Mouse (Mus musculus) midbrain, embryonic 11.5 days (tissue): ENCODE measurements at regions not wholly inside any gene's neighbourhood (a gene's known extent, or its start where the extent isn't known, plus 50 kb on each side); places are given as distances from the start of the nearest gene placed in this dataset.
"Not testable (repeated sequence)": the region's sequence is repeated elsewhere in the genome, so short reads cannot be mapped to it uniquely, and the experiment has no call there.

Experiments used
- ATAC-seq: fragments of 200-750 bp; cut with Nextera tagmentation; 2 replicates; pipeline ENCODE4 v1.8.0; 2017; ENCODE audit warnings: moderate TSS enrichment, moderate library complexity; ENCODE audit not compliant: low FRiP score
- DNase-seq: peaks from one replicate; pipeline ENCODE4 v3.0.0; 2015; ENCODE audit warnings: low spot score; ENCODE audit errors: missing footprints
- H3K27ac ChIP-seq: fragments of 300-500 bp; sonication (generic); 2 replicates; pipeline ENCODE4 v1.5.1; 2014; ENCODE audit warnings: low read depth, low read length
- H3K27me3 ChIP-seq: fragments of 300-500 bp; sonication (generic); 2 replicates; pipeline ENCODE4 v1.6.1; 2014; ENCODE audit warnings: mild to moderate bottlenecking, low read length, moderate library complexity, mixed read lengths; ENCODE audit not compliant: control insufficient read depth, insufficient read depth
- H3K36me3 ChIP-seq: fragments of 300-500 bp; sonication (generic); 2 replicates; pipeline ENCODE4 v1.6.1; 2014; ENCODE audit warnings: mild to moderate bottlenecking, low read length, moderate library complexity, mixed read lengths; ENCODE audit not compliant: control insufficient read depth, insufficient read depth
- H3K4me1 ChIP-seq: fragments of 300-500 bp; sonication (generic); 2 replicates; pipeline ENCODE4 v1.6.1; 2014; ENCODE audit warnings: low read length; ENCODE audit not compliant: control insufficient read depth, insufficient read depth
- H3K4me2 ChIP-seq: fragments of 300-500 bp; sonication (generic); 2 replicates; pipeline ENCODE4 v1.6.1; 2014; ENCODE audit warnings: mild to moderate bottlenecking, moderate library complexity
- H3K4me3 ChIP-seq: fragments of 300-500 bp; sonication (generic); 2 replicates; pipeline ENCODE4 v1.5.1; 2014; ENCODE audit warnings: low read depth, low read length
- H3K9ac ChIP-seq: fragments of 300-500 bp; sonication (generic); 2 replicates; pipeline ENCODE4 v1.6.1; 2014; ENCODE audit warnings: low read length
- H3K9me3 ChIP-seq: fragments of 300-500 bp; sonication (generic); 2 replicates; pipeline ENCODE4 v1.6.1; 2016; ENCODE audit warnings: low read length; ENCODE audit not compliant: control insufficient read depth
- WGBS: fragments of 180-500 bp; shearing (Covaris S2); extraction: QIAGEN DNeasy Blood & Tissue Kit; methylation state at CpG from one replicate; pipeline ENCODE4 v1.1.7; 2014; 5-methylcytosine and 5-hydroxymethylcytosine counted together

- Histone ChIP-seq H3K4me3 (no peak overlapping the region), H3K27me3 (no peaks in the 10 kb centered on the region), H3K4me2 (no peak overlapping the region), H3K9me3 (no peaks in the 10 kb centered on the region), H3K4me1 (no peaks in the 10 kb centered on the region), H3K36me3 (no peaks in the 10 kb centered on the region), H3K27ac (no peak overlapping the region), H3K9ac (no peak overlapping the region)
- ATAC-seq = no peak
- DNase-seq = no peak
These were observed 177.4 kb downstream of the Phf3 start for GRCm38 (mm10) chr1:30696342-30696741.

GRCm38 (mm10) chr1:30685318-30685717, 188.4 kb downstream of the Phf3 start:
- ATAC-seq = no peak
- 86% methylated on average over 3 of the region's 3 CpGs for WGBS
- no peaks in the 10 kb centered on the region for H3K9me3 ChIP-seq
- no peak overlapping the region for H3K27ac ChIP-seq
- H3K4me2 ChIP-seq = no peak overlapping the region
- DNase-seq = no peak
- H3K27me3 ChIP-seq = no peaks in the 10 kb centered on the region
- no peaks in the 10 kb centered on the region for H3K36me3 ChIP-seq
- H3K4me1 ChIP-seq = no peaks in the 10 kb centered on the region
- H3K9ac ChIP-seq = no peak overlapping the region
- H3K4me3 ChIP-seq = no peak overlapping the region

GRCm38 (mm10) chr1:30683889-30684288, 189.8 kb downstream of the Phf3 start:
- H3K9ac ChIP-seq = no peak overlapping the region
- H3K4me3 ChIP-seq = no peak overlapping the region
- H3K27ac ChIP-seq = no peak overlapping the region
- H3K4me2 ChIP-seq = no peak overlapping the region
- 61% methylated on average over 2 of the region's 2 CpGs for WGBS
- no peaks in the 10 kb centered on the region for H3K36me3 ChIP-seq
- no peaks in the 10 kb centered on the region for H3K4me1 ChIP-seq
- DNase-seq (peak; percentile 64), ATAC-seq (peak; percentile 70)
- H3K9me3 ChIP-seq = no peaks in the 10 kb centered on the region
- no peaks in the 10 kb centered on the region for H3K27me3 ChIP-seq

DNA sequence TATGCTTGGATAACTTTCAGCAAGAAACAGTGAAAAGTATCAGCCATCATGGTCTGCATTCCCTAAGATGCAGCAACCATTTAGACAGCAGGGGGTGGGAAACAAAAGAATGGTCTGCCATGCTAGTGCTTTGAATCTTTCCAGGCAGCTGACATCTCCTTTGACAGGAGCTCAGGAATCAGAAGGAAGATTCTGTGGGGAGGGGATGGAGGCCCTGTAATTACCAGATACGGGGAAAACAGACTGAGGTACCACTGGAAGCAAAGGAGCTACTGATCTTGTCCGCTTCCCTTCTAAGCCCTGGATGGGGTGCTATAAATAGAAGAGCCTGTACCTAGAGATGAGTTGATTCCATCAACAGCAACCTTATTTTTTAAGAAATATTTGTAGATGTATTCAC, 233.9 kb downstream of the Phf3 start:
- peak; percentile 84 for DNase-seq
- ATAC-seq = peak; percentile 76
- no peak overlapping the region for H3K9ac ChIP-seq
- H3K27ac ChIP-seq = no peak overlapping the region
- no peak overlapping the region for H3K4me3 ChIP-seq
- no peaks in the 10 kb centered on the region for H3K27me3 ChIP-seq
- H3K36me3 ChIP-seq = no peaks in the 10 kb centered on the region
- no peaks in the 10 kb centered on the region for H3K9me3 ChIP-seq
- WGBS = 21% methylated on average over 2 of the region's 2 CpGs
- no peaks in the 10 kb centered on the region for H3K4me1 ChIP-seq
- no peak overlapping the region for H3K4me2 ChIP-seq

- ATAC-seq = no peak
- Histone ChIP-seq H3K27ac (no peak overlapping the region), H3K9ac (no peak overlapping the region), H3K4me3 (no peak overlapping the region), H3K27me3 (no peaks in the 10 kb centered on the region), H3K9me3 (peaks cover 3% of the 10 kb centered on the region; the same call in 1 of the 2 replicates), H3K4me2 (no peak overlapping the region), H3K36me3 (no peaks in the 10 kb centered on the region), H3K4me1 (no peaks in the 10 kb centered on the region)
- DNase-seq = no peak
- 88% methylated on average over 1 of the region's 1 CpGs for WGBS
These were observed 241.0 kb downstream of the Phf3 start for GRCm38 (mm10) chr1:30632760-30633159.

DNA sequence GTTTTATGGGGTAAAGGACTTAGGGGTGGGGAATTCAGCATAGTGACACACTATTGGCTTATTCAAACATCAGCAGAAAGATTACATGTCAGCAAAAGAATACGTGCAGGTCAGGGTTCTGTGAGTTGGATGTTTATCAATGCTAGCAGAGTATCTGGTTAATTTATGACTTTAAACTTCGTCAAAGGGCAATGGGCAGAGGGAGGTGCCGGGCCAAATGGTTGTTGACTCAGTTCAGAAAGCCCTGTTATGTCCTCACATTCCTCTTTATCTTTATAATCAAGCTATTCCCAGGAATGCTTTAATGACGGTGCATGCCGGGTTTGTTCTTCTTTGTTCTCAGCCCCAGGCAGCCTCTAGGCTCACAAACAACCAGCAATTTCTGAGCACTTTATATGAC, 245.9 kb downstream of the Phf3 start:
- not testable (repeated sequence) for H3K4me2 ChIP-seq, H3K36me3 ChIP-seq, DNase-seq, ATAC-seq, H3K27ac ChIP-seq, H3K4me3 ChIP-seq, H3K9me3 ChIP-seq, H3K9ac ChIP-seq, H3K4me1 ChIP-seq, H3K27me3 ChIP-seq
- 90% methylated on average over 5 of the region's 5 CpGs for WGBS

- H3K27me3 ChIP-seq = no peaks in the 10 kb centered on the region
- no peak overlapping the region for H3K9ac ChIP-seq
- H3K4me1 ChIP-seq = no peaks in the 10 kb centered on the region
- H3K4me3 ChIP-seq = no peak overlapping the region
- no peaks in the 10 kb centered on the region for H3K9me3 ChIP-seq
- no peak overlapping the region for H3K27ac ChIP-seq
- H3K4me2 ChIP-seq = no peak overlapping the region
- 74% methylated on average over 7 of the region's 7 CpGs for WGBS
- ATAC-seq (no peak), DNase-seq (no peak)
- no peaks in the 10 kb centered on the region for H3K36me3 ChIP-seq
These were observed 278.5 kb downstream of the Phf3 start for GRCm38 (mm10) chr1:30595122-30595730.

DNA sequence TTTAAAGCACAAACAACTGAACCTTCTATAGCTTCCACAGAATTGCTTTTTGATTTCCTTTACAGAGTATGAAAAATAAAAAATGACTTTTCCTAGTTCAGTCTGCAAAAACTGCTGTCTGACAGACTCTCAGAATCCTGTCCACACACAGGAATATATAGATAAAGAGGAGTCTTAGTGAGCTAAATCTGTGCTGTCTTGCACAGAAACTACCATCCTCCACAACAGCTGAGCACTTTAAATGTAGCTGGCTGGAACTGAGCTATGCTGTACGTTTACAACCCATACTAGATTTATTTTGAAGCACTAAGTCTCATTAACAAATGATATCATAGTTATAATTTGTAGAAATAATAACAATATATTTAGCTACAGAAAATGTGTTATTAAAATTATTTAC, 279.7 kb downstream of the Phf3 start:
- ATAC-seq (no peak), DNase-seq (no peak)
- H3K27ac ChIP-seq = no peak overlapping the region
- H3K27me3 ChIP-seq = no peaks in the 10 kb centered on the region
- no peaks in the 10 kb centered on the region for H3K36me3 ChIP-seq
- H3K4me2 ChIP-seq = no peak overlapping the region
- no peak overlapping the region for H3K9ac ChIP-seq
- 70% methylated on average over 1 of the region's 1 CpGs for WGBS
- no peaks in the 10 kb centered on the region for H3K4me1 ChIP-seq
- H3K9me3 ChIP-seq = no peaks in the 10 kb centered on the region
- H3K4me3 ChIP-seq = no peak overlapping the region

GRCm38 (mm10) chr1:30590721-30591120, 283.0 kb downstream of the Phf3 start:
- no peaks in the 10 kb centered on the region for H3K9me3 ChIP-seq
- ATAC-seq = no peak
- H3K9ac ChIP-seq = no peak overlapping the region
- no peak overlapping the region for H3K27ac ChIP-seq
- H3K4me2 ChIP-seq = no peak overlapping the region
- no peaks in the 10 kb centered on the region for H3K27me3 ChIP-seq
- no peaks in the 10 kb centered on the region for H3K4me1 ChIP-seq
- no peak for DNase-seq
- no peak overlapping the region for H3K4me3 ChIP-seq
- no peaks in the 10 kb centered on the region for H3K36me3 ChIP-seq
- WGBS = 84% methylated on average over 4 of the region's 4 CpGs

- DNase-seq (no peak), ATAC-seq (no peak)
- no peaks in the 10 kb centered on the region for H3K36me3 ChIP-seq
- H3K27ac ChIP-seq = no peak overlapping the region
- H3K4me3 ChIP-seq = no peak overlapping the region
- H3K4me1 ChIP-seq = no peaks in the 10 kb centered on the region
- H3K9ac ChIP-seq = no peak overlapping the region
- no peaks in the 10 kb centered on the region for H3K9me3 ChIP-seq
- no peaks in the 10 kb centered on the region for H3K27me3 ChIP-seq
- H3K4me2 ChIP-seq = no peak overlapping the region
- 74% methylated on average over 3 of the region's 3 CpGs for WGBS
These were observed 284.8 kb downstream of the Phf3 start for GRCm38 (mm10) chr1:30588885-30589284.
